Mouse (Mus musculus) megakaryocyte, embryonic 14.5 days (primary cell): ENCODE results near the gene Cd81.

Experiments
- FLI1 ChIP-seq: IDR thresholded peaks from 2 replicates; pipeline ENCODE4 v1.6.1; 2012; ENCODE audit warnings: low read length, inconsistent platforms, mixed read lengths
- GATA1 ChIP-seq: IDR thresholded peaks from 3 replicates; pipeline ENCODE4 v1.6.1; 2012; ENCODE audit warnings: mixed read lengths, low read length, inconsistent platforms, borderline replicate concordance

- TF ChIP-seq GATA1 (no peak), FLI1 (no peak)
Measured at GRCm38 (mm10) chr7:143008996-143009665, 43.4 kb upstream of the Cd81 start.
